Comparison of ENCODE assay signal across 9 mouse cellular contexts in the genomic region with DNA sequence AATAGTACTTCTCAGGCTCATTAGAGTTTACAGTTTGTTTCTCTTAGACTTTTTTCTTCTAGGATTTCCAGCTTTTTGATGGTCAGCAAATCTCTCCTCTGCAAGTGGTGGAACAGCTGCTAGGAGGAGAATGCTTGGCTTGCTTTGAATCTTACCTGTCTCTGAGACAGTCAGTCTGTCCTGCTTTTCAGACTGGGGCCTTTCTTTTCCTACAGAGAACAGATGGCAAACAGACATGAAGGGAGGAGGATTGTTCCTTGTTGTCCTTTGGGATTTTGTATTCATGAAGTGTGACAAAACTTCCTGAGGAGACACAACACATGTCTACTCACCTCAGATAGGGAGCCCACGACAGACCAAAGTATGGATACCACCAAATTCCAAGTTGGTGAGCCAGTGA. TPM values are rescaled to one million over a fixed set of nuclear protein-coding genes. Genes with fewer than 3 reads are reported as not detected.
DNase-seq lines count a peak whose midpoint lies in the region; ATAC-seq lines count a peak whose summit lies in the region.
"Had no signal": no experiment of that assay in that cellular context is flagged by ENCODE, and none has a peak within 500 bp of the region (broad histone marks: within the 10 kb centered on the region; RNA-seq: fewer than 3 reads in every experiment).

No protein-coding gene starts in this region.

- intact Hi-C loops in heart, postnatal 10 days (cut with DNase I), result no loop called here

- H3K79me2 ChIP-seq in macrophage (ENCODE audit: inconsistent target), result no peaks in the 10 kb centered on the region; the same call in 1 of the 2 replicates

- no peak overlapping the region for H3K4me2 ChIP-seq in heart, embryonic 14.5 days (ENCODE audit: low read length)
- no peak overlapping the region for H3K4me2 ChIP-seq in neural tube, embryonic 11.5 days (ENCODE audit: low read depth)

- 51% methylated on average over 1 of the region's 1 CpGs for WGBS in heart, embryonic 14.5 days
- 51% methylated on average over 1 of the region's 1 CpGs for WGBS in neural tube, embryonic 11.5 days
- 64% methylated on average over 1 of the region's 1 CpGs for WGBS in macrophage (ENCODE audit: missing documents)

- H3K9ac ChIP-seq in heart, embryonic 14.5 days (ENCODE audit: low read length), result no peak overlapping the region
- no peak overlapping the region for H3K9ac ChIP-seq in neural tube, embryonic 11.5 days (ENCODE audit: low read length)

- no peaks in the 10 kb centered on the region for H3K9me3 ChIP-seq in heart, embryonic 14.5 days (ENCODE audit: control insufficient read depth, low read length)
- H3K9me3 ChIP-seq in neural tube, embryonic 11.5 days (ENCODE audit: control insufficient read depth, low read length), result no peaks in the 10 kb centered on the region

- DNase-seq in heart, postnatal 10 days, result no peak
- no peak for DNase-seq in neural tube, embryonic 11.5 days (ENCODE audit: low spot score)
- no peak for DNase-seq in neural tube, embryonic 10.5 days (ENCODE audit: extremely low spot score, low spot score)
- no peak for DNase-seq in embryo, embryonic 11 days
- no peak for DNase-seq in testis, postnatal 14 days (ENCODE audit: low spot score)
- no peak for DNase-seq in lung, postnatal 10 days
- DNase-seq: spleen, adult 18-20 months had no signal

- ATAC-seq in heart, embryonic 14.5 days (ENCODE audit: insufficient number of reproducible peaks, insufficient read depth, low FRiP score, low read depth), result no peak
- ATAC-seq in neural tube, embryonic 11.5 days (ENCODE audit: insufficient read depth, low FRiP score, low TSS enrichment), result no peak

- H3K4me1 ChIP-seq in heart, embryonic 14.5 days (ENCODE audit: control insufficient read depth in 2 of 2, insufficient read depth in 2 of 2, low read length in 2 of 2), result peaks cover 2 to 13% of the 10 kb centered on the region in 2 experiments; a peak in 3 of 4 replicates
- peaks cover 8% of the 10 kb centered on the region for H3K4me1 ChIP-seq in neural tube, embryonic 11.5 days (ENCODE audit: control insufficient read depth, insufficient read depth, low read length)

- H3K27ac ChIP-seq in heart, embryonic 14.5 days (replicated peaks in 1 of 2; ENCODE audit: control insufficient read depth in 1 of 2, insufficient read depth in 1 of 2, low read depth in 2 of 2, low read length in 2 of 2), result peak overlapping the region; percentile 20 to 31; a peak in 2 of 4 replicates
- H3K27ac ChIP-seq in neural tube, embryonic 11.5 days (ENCODE audit: low read depth, low read length), result peak overlapping the region; percentile 67; the same call in 1 of the 2 replicates
- peak overlapping the region; percentile 76 for H3K27ac ChIP-seq in macrophage

- no peak overlapping the region for H3K4me3 ChIP-seq in heart, embryonic 14.5 days (ENCODE audit: control insufficient read depth in 1 of 2, insufficient read depth in 1 of 2, low read depth in 1 of 2, low read length in 2 of 2)
- no peak overlapping the region for H3K4me3 ChIP-seq in neural tube, embryonic 11.5 days (ENCODE audit: low read depth, low read length)
- H3K4me3 ChIP-seq in macrophage (ENCODE audit: inconsistent target), result no peak overlapping the region

- no peaks in the 10 kb centered on the region for H3K27me3 ChIP-seq in heart, embryonic 14.5 days (ENCODE audit: control insufficient read depth, insufficient read depth, low read length)
- H3K27me3 ChIP-seq in neural tube, embryonic 11.5 days (ENCODE audit: control insufficient read depth, insufficient read depth, low read length), result no peaks in the 10 kb centered on the region

- peaks cover 15% of the 10 kb centered on the region; the same call in 1 of the 2 replicates for H3K36me3 ChIP-seq in heart, embryonic 14.5 days (ENCODE audit: control insufficient read depth, insufficient read depth, low read length)
- H3K36me3 ChIP-seq in neural tube, embryonic 11.5 days (ENCODE audit: control insufficient read depth, insufficient read depth, low read length), result no peaks in the 10 kb centered on the region
- H3K36me3 ChIP-seq in macrophage (ENCODE audit: inconsistent target), result no peaks in the 10 kb centered on the region

RNA-seq across cellular contexts. Expression of a gene that starts 21.6 kb away (rescaled TPM):
- polyA plus RNA-seq in heart, embryonic 14.5 days (2014; fragmentation: Nextera tagmentation; extraction: Ambion mirVana), result 21.5 and 22.0 TPM in 2 replicates
- 10 to 100 TPM; 19.2 to 20.3 TPM for total RNA-seq in heart, postnatal 10 days (2021)
- 48.1 and 52.5 TPM in 2 replicates for polyA plus RNA-seq in neural tube, embryonic 11.5 days (2014; fragmentation: Nextera tagmentation; extraction: Ambion mirVana)
- 10 to 100 TPM in 18 of 26 experiments, 1 to 10 TPM in 8; 1.4 to 34.4 (median 17.2) TPM for total RNA-seq in macrophage (2018; cell fraction: chromatin; rRNA removed)
- total RNA-seq in macrophage (2018; cell fraction: cytosol; rRNA removed), result 10 to 100 TPM in 1 of 26 experiments, 1 to 10 TPM in 25; 5.3 to 10.3 (median 7.7) TPM
- total RNA-seq in macrophage (2018; cell fraction: nucleus; rRNA removed), result 10 to 100 TPM in 11 of 26 experiments, 1 to 10 TPM in 15; 2.2 to 23.2 (median 8.7) TPM
- 7.4 to 19.3 TPM (median 11.1 TPM) in 3 replicates for polyA plus RNA-seq in macrophage (2018)

RNA-seq across cellular contexts. Expression of a gene that starts 45.7 kb away (rescaled TPM):
- polyA plus RNA-seq in heart, embryonic 14.5 days (2014; fragmentation: Nextera tagmentation; extraction: Ambion mirVana), result 5.0 and 5.2 TPM in 2 replicates
- total RNA-seq in heart, postnatal 10 days (2021), result 10 to 100 TPM; 13.9 to 14.9 TPM
- 12.9 and 14.7 TPM in 2 replicates for polyA plus RNA-seq in neural tube, embryonic 11.5 days (2014; fragmentation: Nextera tagmentation; extraction: Ambion mirVana)
- total RNA-seq in macrophage (2018; cell fraction: chromatin; rRNA removed), result 10 to 100 TPM in 25 of 26 experiments, 1 to 10 TPM in 1; 8.9 to 74.4 (median 32.6) TPM
- total RNA-seq in macrophage (2018; cell fraction: cytosol; rRNA removed), result 10 to 100 TPM; 14.4 to 29.8 (median 21.1) TPM
- 10 to 100 TPM in 25 of 26 experiments, 1 to 10 TPM in 1; 10.0 to 47.1 (median 24.9) TPM for total RNA-seq in macrophage (2018; cell fraction: nucleus; rRNA removed)
- polyA plus RNA-seq in macrophage (2018), result 17.8 to 24.0 TPM (median 23.6 TPM) in 3 replicates

RNA-seq across cellular contexts. Expression of a gene that starts 46.6 kb away (rescaled TPM):
- polyA plus RNA-seq in heart, embryonic 14.5 days (2014; fragmentation: Nextera tagmentation; extraction: Ambion mirVana), result 90.5 and 94.6 TPM in 2 replicates
- 10 to 100 TPM; 92.0 to 98.7 TPM for total RNA-seq in heart, postnatal 10 days (2021)
- 89.8 and 99.2 TPM in 2 replicates for polyA plus RNA-seq in neural tube, embryonic 11.5 days (2014; fragmentation: Nextera tagmentation; extraction: Ambion mirVana)
- total RNA-seq in macrophage (2018; cell fraction: chromatin; rRNA removed), result 10 to 100 TPM in 14 of 26 experiments, 1 to 10 TPM in 12; 1.9 to 35.4 (median 13.8) TPM
- total RNA-seq in macrophage (2018; cell fraction: cytosol; rRNA removed), result 10 to 100 TPM; 12.1 to 36.4 (median 19.7) TPM
- 10 to 100 TPM in 17 of 26 experiments, 1 to 10 TPM in 9; 6.4 to 33.2 (median 13.6) TPM for total RNA-seq in macrophage (2018; cell fraction: nucleus; rRNA removed)
- polyA plus RNA-seq in macrophage (2018), result 15.8 to 37.4 TPM (median 21.5 TPM) in 3 replicates

RNA-seq across cellular contexts. Expression of a gene that starts 55.1 kb away (rescaled TPM):
- polyA plus RNA-seq in heart, embryonic 14.5 days (2014; fragmentation: Nextera tagmentation; extraction: Ambion mirVana), result 1.8 and 2.0 TPM in 2 replicates
- 1 to 10 TPM; 3.6 to 4.3 TPM for total RNA-seq in heart, postnatal 10 days (2021)
- 3.4 and 3.9 TPM in 2 replicates for polyA plus RNA-seq in neural tube, embryonic 11.5 days (2014; fragmentation: Nextera tagmentation; extraction: Ambion mirVana)
- total RNA-seq in macrophage (2018; cell fraction: chromatin; rRNA removed), result not detected
- total RNA-seq in macrophage (2018; cell fraction: cytosol; rRNA removed), result not detected
- total RNA-seq in macrophage (2018; cell fraction: nucleus; rRNA removed), result not detected
- polyA plus RNA-seq in macrophage (2018), result not detected in 3 replicates

Comparison
In these comparisons a context has a peak if more than half of its experiments do, and no peak if none do; other contexts are left out.
1. H3K27ac ChIP-seq: peak in every context shown above with its lines; median percentile 76 in macrophage; 67 in neural tube, embryonic 11.5 days; 26 in heart, embryonic 14.5 days.